Mouse (Mus musculus) olfactory bulb, adult 2 months (tissue): ENCODE measurements around the gene Fam133b. TPM values are rescaled to one million over a fixed set of nuclear protein-coding genes. Genes with fewer than 3 reads are reported as not detected.

Source experiments
- H3K27ac ChIP-seq: fragments of 200-500 bp; 2 replicates; pipeline ENCODE4 v1.5.1; 2012; ENCODE audit warnings: low read depth, low read length; ENCODE audit not compliant: insufficient read depth
- H3K4me1 ChIP-seq: fragments of 200-500 bp; 2 replicates; pipeline ENCODE4 v1.6.1; 2012; ENCODE audit warnings: low read length; ENCODE audit not compliant: control insufficient read depth, insufficient read depth
- H3K4me3 ChIP-seq: fragments of 200-500 bp; 2 replicates; pipeline ENCODE4 v1.5.1; 2012; ENCODE audit warnings: mild to moderate bottlenecking, low read depth, low read length, moderate library complexity; ENCODE audit not compliant: insufficient read depth
- CTCF ChIP-seq: fragments of 200-500 bp; IDR thresholded peaks from 2 replicates; pipeline ENCODE4 v1.5.1; 2012; ENCODE audit warnings: low read depth, mild to moderate bottlenecking, low read length, moderate library complexity; ENCODE audit not compliant: insufficient read depth
- POLR2A ChIP-seq: fragments of 200-500 bp; IDR thresholded peaks from 2 replicates; pipeline ENCODE4 v1.6.1; 2012; ENCODE audit warnings: mild to moderate bottlenecking, low read depth, low read length, moderate library complexity; ENCODE audit not compliant: insufficient read depth
- WGBS: fragments of 180-500 bp; shearing (Covaris S2); methylation state at CpG from one replicate; pipeline ENCODE4 v1.1.7; 2018; 5-methylcytosine and 5-hydroxymethylcytosine counted together
- polyA plus RNA-seq: library from polyadenylated mRNA; stranded (reverse); fragments of >200 nt; gene quantifications from 2 replicates; pipeline ENCODE4 v1.2.4, GENCODE M21; 2012; ENCODE audit warnings: low replicate concordance; ENCODE audit not compliant: missing spikeins, insufficient read depth, insufficient read length

Gene Fam133b
- polyA plus RNA-seq, 1 experiment: not detected

- H3K4me1 ChIP-seq: no peaks in the 10 kb centered on the region
- H3K27ac ChIP-seq: no peak overlapping the region
- TF ChIP-seq CTCF (no peak), POLR2A (no peak)
- WGBS: 85% methylated on average over 4 of the region's 4 CpGs
- no peak overlapping the region for H3K4me3 ChIP-seq
Measured at GRCm38 (mm10) chr5:3503373-3503772, 40.3 kb upstream of the Fam133b start.

GRCm38 (mm10) chr5:3503836-3504323 lies 39.8 kb upstream of the Fam133b start:
- Histone ChIP-seq H3K4me1 (no peaks in the 10 kb centered on the region), H3K27ac (no peak overlapping the region), H3K4me3 (no peak overlapping the region)
- TF ChIP-seq POLR2A (no peak), CTCF (no peak)
- 69% methylated on average over 9 of the region's 9 CpGs for WGBS

GRCm38 (mm10) chr5:3504453-3504852 lies 39.2 kb upstream of the Fam133b start:
- H3K4me1 ChIP-seq: no peaks in the 10 kb centered on the region
- no peak overlapping the region for H3K4me3 ChIP-seq
- H3K27ac ChIP-seq: no peak overlapping the region
- TF ChIP-seq POLR2A: no peak
- no peak for TF ChIP-seq CTCF
- 83% methylated on average over 4 of the region's 4 CpGs for WGBS

GRCm38 (mm10) chr5:3505553-3505952 lies 38.1 kb upstream of the Fam133b start:
- Histone ChIP-seq H3K4me3 (no peak overlapping the region), H3K27ac (no peak overlapping the region), H3K4me1 (no peaks in the 10 kb centered on the region)
- TF ChIP-seq CTCF (no peak), POLR2A (no peak)
- WGBS: 83% methylated on average over 2 of the region's 2 CpGs

- H3K4me3 ChIP-seq: no peak overlapping the region
- TF ChIP-seq POLR2A: no peak
- TF ChIP-seq CTCF: no peak
- H3K4me1 ChIP-seq: no peaks in the 10 kb centered on the region
- 85% methylated on average over 7 of the region's 7 CpGs for WGBS
- H3K27ac ChIP-seq: no peak overlapping the region
Measured at GRCm38 (mm10) chr5:3508480-3509381, 34.9 kb upstream of the Fam133b start.

- 82% methylated on average over 3 of the region's 3 CpGs for WGBS
- TF ChIP-seq POLR2A (no peak), CTCF (no peak)
- Histone ChIP-seq H3K27ac (no peak overlapping the region), H3K4me1 (no peaks in the 10 kb centered on the region), H3K4me3 (no peak overlapping the region)
Measured at GRCm38 (mm10) chr5:3509503-3509902, 34.1 kb upstream of the Fam133b start.

GRCm38 (mm10) chr5:3511097-3511795 lies 32.4 kb upstream of the Fam133b start:
- TF ChIP-seq CTCF (no peak), POLR2A (no peak)
- WGBS: 68% methylated on average over 10 of the region's 10 CpGs
- no peak overlapping the region for H3K4me3 ChIP-seq

GRCm38 (mm10) chr5:3512584-3512983 lies 31.0 kb upstream of the Fam133b start:
- Histone ChIP-seq H3K27ac (no peak overlapping the region), H3K4me3 (no peak overlapping the region), H3K4me1 (peaks cover 2% of the 10 kb centered on the region; the same call in 1 of the 2 replicates)
- TF ChIP-seq POLR2A (no peak), CTCF (no peak)
- WGBS: 77% methylated on average over 4 of the region's 4 CpGs

More at GRCm38 (mm10) chr5:3511097-3511795, 32.4 kb upstream of the Fam133b start:
- Histone ChIP-seq H3K27ac (no peak overlapping the region), H3K4me1 (no peaks in the 10 kb centered on the region)

- peaks cover 2% of the 10 kb centered on the region; the same call in 1 of the 2 replicates for H3K4me1 ChIP-seq
- H3K4me3 ChIP-seq: no peak overlapping the region
- 86% methylated on average over 8 of the region's 8 CpGs for whole genome bisulfite sequencing
- no peak overlapping the region for H3K27ac ChIP-seq
- no peak for TF ChIP-seq CTCF
- TF ChIP-seq POLR2A: no peak
Measured at GRCm38 (mm10) chr5:3514901-3515311, 28.7 kb upstream of the Fam133b start.
